Mouse (Mus musculus) heart, embryonic 11.5 days (tissue): Measurements from ENCODE around the gene Tas2r109. TPM values are rescaled to one million over a fixed set of nuclear protein-coding genes. Genes with fewer than 3 reads are reported as not detected.
"Not testable (repeated sequence)": the region's sequence is repeated elsewhere in the genome, so short reads cannot be mapped to it uniquely, and the experiment has no call there.

Source experiments
- ATAC-seq: fragments of 200-750 bp; cut with Nextera tagmentation; replicated peaks from 2 replicates; pipeline ENCODE4 v1.8.0; 2017; ENCODE audit warnings: moderate library complexity; ENCODE audit not compliant: insufficient number of reproducible peaks, low FRiP score, low TSS enrichment
- H3K27ac ChIP-seq: fragments of 300-500 bp; sonication (generic); 2 replicates; pipeline ENCODE4 v1.5.1; 2014; ENCODE audit warnings: mild to moderate bottlenecking, low read depth, low read length
- H3K27me3 ChIP-seq: fragments of 300-500 bp; sonication (generic); 2 replicates; pipeline ENCODE4 v1.6.1; 2014; ENCODE audit warnings: mild to moderate bottlenecking, low read length, mixed read lengths; ENCODE audit not compliant: control insufficient read depth, insufficient read depth
- H3K36me3 ChIP-seq: fragments of 300-500 bp; sonication (generic); 2 replicates; pipeline ENCODE4 v1.6.1; 2014; ENCODE audit warnings: mild to moderate bottlenecking, low read length, moderate library complexity, mixed read lengths; ENCODE audit not compliant: control insufficient read depth, insufficient read depth
- H3K4me1 ChIP-seq: fragments of 300-500 bp; sonication (generic); 2 replicates; pipeline ENCODE4 v1.6.1; 2014; ENCODE audit warnings: low read length; ENCODE audit not compliant: control insufficient read depth, insufficient read depth
- H3K4me2 ChIP-seq: fragments of 300-500 bp; sonication (generic); 2 replicates; pipeline ENCODE4 v1.6.1; 2014; ENCODE audit warnings: mild to moderate bottlenecking, moderate library complexity
- H3K4me3 ChIP-seq: fragments of 300-500 bp; sonication (generic); 2 replicates; pipeline ENCODE4 v1.5.1; 2014; ENCODE audit warnings: low read depth, low read length
- H3K9ac ChIP-seq: fragments of 300-500 bp; sonication (generic); 2 replicates; pipeline ENCODE4 v1.6.1; 2014; ENCODE audit warnings: mild to moderate bottlenecking, low read depth, low read length, moderate library complexity
- H3K9me3 ChIP-seq: fragments of 300-500 bp; sonication (generic); replicated peaks from 2 replicates; pipeline ENCODE4 v1.6.1; 2016; ENCODE audit warnings: low read length; ENCODE audit not compliant: control insufficient read depth
- WGBS: fragments of 180-500 bp; shearing (Covaris S2); extraction: QIAGEN DNeasy Blood & Tissue Kit; methylation state at CpG from one replicate; pipeline ENCODE4 v1.1.7; 2014; ENCODE audit not compliant: insufficient replicate concordance; 5-methylcytosine and 5-hydroxymethylcytosine counted together
- polyA plus RNA-seq: library from polyadenylated mRNA; unstranded; fragments of >200 nt; fragmentation: Nextera tagmentation; extraction: Ambion mirVana; gene quantifications from 2 replicates; pipeline ENCODE4 v1.2.1, GENCODE M21; 2014

Gene Tas2r109
- not detected in 2 replicates for polyA plus RNA-seq

- WGBS = 72% methylated on average over 2 of the region's 2 CpGs
- H3K27me3 ChIP-seq = no peaks in the 10 kb centered on the region
- no peak for ATAC-seq
Measured at GRCm38 (mm10) chr6:132980865-132981264, at the start of gene Tas2r109. Gene Tas2r109 (minus strand): TSS chr6:132980965.

DNA sequence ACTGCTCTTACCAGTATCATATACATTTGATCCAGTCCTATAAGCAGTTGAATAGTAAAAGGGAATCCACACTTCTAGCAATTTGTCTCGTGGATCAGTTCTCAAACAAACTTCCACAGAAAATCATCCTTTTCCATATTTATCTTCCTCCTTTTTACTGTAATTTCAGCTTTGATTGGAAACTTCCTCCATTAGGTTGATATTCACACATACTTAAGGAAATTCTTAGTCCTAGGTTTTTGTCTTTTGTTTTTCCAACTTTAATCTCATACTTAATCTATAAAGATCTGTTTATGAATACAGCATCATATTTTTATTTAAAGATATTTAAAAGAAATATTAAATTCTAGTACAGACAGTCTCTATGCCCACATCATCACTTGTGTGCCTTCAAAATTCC, 22.9 kb downstream of the Tas2r109 start, which contains the start of gene Tas2r131:
Tas2r131 (minus strand) TSS at position 101 of the 400 bp plus-strand sequence.
- H3K27me3 ChIP-seq = no peaks in the 10 kb centered on the region

More at GRCm38 (mm10) chr6:132980865-132981264, at the start of gene Tas2r109:
- H3K4me2 ChIP-seq = no peak within 1 kb of the TSS
- no peaks in the 10 kb centered on the region for H3K9me3 ChIP-seq
- H3K9ac ChIP-seq = no peak within 1 kb of the TSS
- H3K27ac ChIP-seq = no peak within 1 kb of the TSS
- no peaks in the 10 kb centered on the region for H3K36me3 ChIP-seq
- H3K4me1 ChIP-seq = no peaks in the 10 kb centered on the region
- no peak within 1 kb of the TSS for H3K4me3 ChIP-seq

DNA sequence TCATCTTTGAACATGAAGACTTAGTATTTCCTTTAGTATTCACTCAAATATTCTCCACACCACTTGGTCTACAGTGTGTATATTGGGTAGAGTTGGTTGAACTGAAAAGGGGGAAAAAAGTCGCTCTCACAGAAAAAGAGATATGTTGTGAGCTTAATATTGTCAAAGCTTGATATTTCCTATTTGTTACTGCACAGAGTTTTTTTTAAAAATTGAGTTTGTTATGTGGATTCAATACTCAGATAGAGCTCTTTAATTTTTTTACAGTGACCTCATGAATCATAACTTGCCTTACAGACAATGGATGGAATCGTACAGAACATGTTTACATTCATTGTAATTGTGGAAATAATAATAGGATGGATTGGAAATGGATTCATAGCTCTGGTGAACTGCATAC, 30.0 kb downstream of the Tas2r109 start, which contains the start of gene Tas2r129:
Tas2r129 (plus strand) TSS at position 301 of the 400 bp plus-strand sequence.
- Histone ChIP-seq H3K4me3 (no peak within 1 kb of the TSS), H3K9me3 (no peaks in the 10 kb centered on the region), H3K4me1 (no peaks in the 10 kb centered on the region), H3K9ac (no peak within 1 kb of the TSS), H3K4me2 (no peak within 1 kb of the TSS), H3K27me3 (no peaks in the 10 kb centered on the region), H3K27ac (no peak within 1 kb of the TSS), H3K36me3 (no peaks in the 10 kb centered on the region)
- no peak for ATAC-seq
- 69% methylated on average over 2 of the region's 2 CpGs for WGBS

More for the DNA sequence above, 22.9 kb downstream of the Tas2r109 start, which contains the start of gene Tas2r131:
- H3K4me1 ChIP-seq = no peaks in the 10 kb centered on the region
- no peak within 1 kb of the TSS for H3K9ac ChIP-seq
- H3K4me3 ChIP-seq = no peak within 1 kb of the TSS
- H3K36me3 ChIP-seq = no peaks in the 10 kb centered on the region
- no peak for ATAC-seq
- no peaks in the 10 kb centered on the region for H3K9me3 ChIP-seq
- H3K27ac ChIP-seq = no peak within 1 kb of the TSS
- H3K4me2 ChIP-seq = no peak within 1 kb of the TSS
- WGBS = 71% methylated on average over 1 of the region's 1 CpGs

DNA sequence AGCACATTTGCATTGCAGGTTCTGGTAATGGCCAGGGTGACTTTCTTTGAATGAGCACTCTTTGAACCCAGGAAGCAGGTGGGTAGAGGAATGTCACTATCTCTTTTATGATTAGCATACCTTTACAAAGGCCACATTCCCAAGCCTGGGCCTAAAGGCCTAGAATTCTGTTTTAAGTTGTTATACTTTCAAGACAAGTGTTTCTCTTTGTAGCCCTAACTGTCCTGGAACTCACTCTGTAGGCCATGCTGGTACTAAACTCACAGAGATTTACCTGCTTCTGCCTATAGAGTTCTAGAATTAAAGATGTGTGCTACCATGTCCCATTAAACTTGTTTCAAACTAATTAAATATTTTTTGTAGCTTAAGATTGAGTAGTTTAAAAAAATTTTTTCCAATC, 39.4 kb downstream of the Tas2r109 start:
- not testable (repeated sequence) for H3K9me3 ChIP-seq, H3K4me1 ChIP-seq, H3K27ac ChIP-seq, H3K27me3 ChIP-seq, H3K9ac ChIP-seq, H3K4me3 ChIP-seq, ATAC-seq, H3K36me3 ChIP-seq, H3K4me2 ChIP-seq

Other genes with a start within 250 kb of the Tas2r109 start
- not detected in 2 replicates for gene Tas2r115, start 242.9 kb downstream of the Tas2r109 start, polyA plus RNA-seq
- not detected in 2 replicates for gene Tas2r124, start 226.2 kb downstream of the Tas2r109 start, polyA plus RNA-seq
- gene Tas2r102, start 218.8 kb downstream of the Tas2r109 start, polyA plus RNA-seq = not detected in 2 replicates
- gene Tas2r136, start 202.8 kb downstream of the Tas2r109 start, polyA plus RNA-seq = not detected in 2 replicates
- gene Tas2r117, start 178.1 kb downstream of the Tas2r109 start, polyA plus RNA-seq = not detected in 2 replicates
- gene Tas2r123, start 133.8 kb downstream of the Tas2r109 start, polyA plus RNA-seq = not detected in 2 replicates
- gene Tas2r116, start 125.5 kb downstream of the Tas2r109 start, polyA plus RNA-seq = not detected in 2 replicates
- gene Tas2r110, start 113.0 kb downstream of the Tas2r109 start, polyA plus RNA-seq = not detected in 2 replicates
- not detected in 2 replicates for gene Tas2r113, start 88.0 kb downstream of the Tas2r109 start, polyA plus RNA-seq
- gene Tas2r125, start 71.3 kb downstream of the Tas2r109 start, polyA plus RNA-seq = not detected in 2 replicates
- not detected in 2 replicates for gene Tas2r129, start 29.9 kb downstream of the Tas2r109 start, polyA plus RNA-seq
- gene Tas2r131, start 23.0 kb downstream of the Tas2r109 start, polyA plus RNA-seq = not detected in 2 replicates
- gene Tas2r103, start 56.1 kb upstream of the Tas2r109 start, polyA plus RNA-seq = not detected in 2 replicates
- gene Tas2r140, start 74.9 kb upstream of the Tas2r109 start, polyA plus RNA-seq = not detected in 2 replicates
- 56.5 and 61.2 TPM in 2 replicates for gene Smim10l1, start 123.9 kb upstream of the Tas2r109 start, polyA plus RNA-seq